Mouse (Mus musculus) CH12.LX (cell line): ENCODE data around the gene 4933405O20Rik. TPM values are rescaled to one million over a fixed set of nuclear protein-coding genes. Genes with fewer than 3 reads are reported as not detected.

Experiments
- DNase-seq: peaks from one replicate; pipeline ENCODE4 v3.0.0-alpha.2; 2013; ENCODE audit errors: extremely low read depth
- H3K27ac ChIP-seq: 2 replicates; pipeline ENCODE4 v1.5.1; 2012; ENCODE audit warnings: low read depth, mild to moderate bottlenecking, control low read depth, moderate library complexity; ENCODE audit not compliant: insufficient read depth
- H3K27me3 ChIP-seq: replicated peaks from 2 replicates; pipeline ENCODE3; 2012; ENCODE audit warnings: inconsistent platforms
- H3K36me3 ChIP-seq, 2 experiments: replicated peaks in 1 of 2; 2 replicates each; pipeline versions ENCODE3 to v1.6.1; 2012; ENCODE audit warnings: inconsistent platforms in 1 of 2, low read length in 1 of 2, mild to moderate bottlenecking in 1 of 2, mixed read lengths in 1 of 2, moderate library complexity in 1 of 2; ENCODE audit not compliant: control insufficient read depth in 1 of 2, insufficient read depth in 1 of 2
- H3K4me1 ChIP-seq, 2 experiments: 2 replicates each; pipeline ENCODE4 v1.6.1; 2012; ENCODE audit warnings: inconsistent platforms in 1 of 2, moderate library complexity in 1 of 2; ENCODE audit not compliant: insufficient read depth in 2 of 2, control insufficient read depth in 1 of 2
- H3K4me2 ChIP-seq: 2 replicates; pipeline ENCODE4 v1.6.1; 2012; ENCODE audit warnings: low read depth, mild to moderate bottlenecking, control low read depth; ENCODE audit not compliant: poor library complexity, insufficient read depth, severe bottlenecking
- H3K4me3 ChIP-seq, 3 experiments: fragments of 150-350 bp in 1 of 3; sonication (generic) in 1 of 3; replicated peaks in 1 of 3; 2 replicates each; pipeline versions ENCODE3 to v1.5.1; 2011 to 2012; ENCODE audit warnings: low read depth in 2 of 3, low read length in 2 of 3, mild to moderate bottlenecking in 2 of 3, moderate library complexity in 2 of 3, control low read depth in 1 of 3, improper control_type of control experiment in 1 of 3, inconsistent platforms in 1 of 3, mixed read lengths in 1 of 3; ENCODE audit not compliant: poor library complexity in 1 of 3
- H3K79me2 ChIP-seq: replicated peaks from 2 replicates; pipeline ENCODE4 v1.6.1; 2012; ENCODE audit warnings: mild to moderate bottlenecking, moderate library complexity; ENCODE audit not compliant: control insufficient read depth, poor library complexity, insufficient read depth, severe bottlenecking; ENCODE audit errors: extremely low read depth
- H3K9ac ChIP-seq: 2 replicates; pipeline ENCODE4 v1.6.1; 2012; ENCODE audit warnings: low read depth, mild to moderate bottlenecking, control low read depth, moderate library complexity; ENCODE audit not compliant: insufficient read depth
- H3K9me3 ChIP-seq: replicated peaks from 2 replicates; pipeline ENCODE3; 2012; ENCODE audit warnings: low read length, inconsistent platforms, mixed read lengths
- BHLHE40 ChIP-seq: IDR thresholded peaks from 2 replicates; pipeline ENCODE4 v1.6.1; 2011; ENCODE audit warnings: mild to moderate bottlenecking, low read depth, low read length, improper control_type of control experiment
- CHD1 ChIP-seq: IDR thresholded peaks from 2 replicates; pipeline ENCODE4 v1.6.1; 2012; ENCODE audit warnings: low read depth, low read length, improper control_type of control experiment, inconsistent platforms
- CHD2 ChIP-seq: IDR thresholded peaks from 2 replicates; pipeline ENCODE4 v1.6.1; 2011; ENCODE audit warnings: low read length, improper control_type of control experiment
- CTCF ChIP-seq, 2 experiments: IDR thresholded peaks in 1 of 2; conservative IDR thresholded peaks in 1 of 2; 2 replicates each; pipeline ENCODE4 v1.5.1; 2011 to 2012; ENCODE audit warnings: low read depth in 2 of 2, low read length in 2 of 2, improper control_type of control experiment in 1 of 2, inconsistent platforms in 1 of 2, mild to moderate bottlenecking in 1 of 2, moderate library complexity in 1 of 2
- E2F4 ChIP-seq: IDR thresholded peaks from 2 replicates; pipeline ENCODE4 v1.6.1; 2011; ENCODE audit warnings: low read depth, low read length, improper control_type of control experiment; ENCODE audit not compliant: insufficient replicate concordance
- ETS1 ChIP-seq: conservative IDR thresholded peaks from 2 replicates; pipeline ENCODE4 v1.6.1; 2012; ENCODE audit warnings: low read depth, mild to moderate bottlenecking, inconsistent platforms, low read length, improper control_type of control experiment, moderate library complexity
- GABPA ChIP-seq: IDR thresholded peaks from 2 replicates; pipeline ENCODE4 v1.6.1; 2012; ENCODE audit warnings: low read depth, low read length, improper control_type of control experiment, inconsistent platforms; ENCODE audit not compliant: insufficient replicate concordance
- HCFC1 ChIP-seq: IDR thresholded peaks from 2 replicates; pipeline ENCODE4 v1.6.1; 2012; ENCODE audit warnings: low read depth, mild to moderate bottlenecking, inconsistent platforms, low read length, improper control_type of control experiment
- JUN ChIP-seq: IDR thresholded peaks from 2 replicates; pipeline ENCODE4 v1.6.1; 2011; ENCODE audit warnings: low read depth, mild to moderate bottlenecking, low read length, improper control_type of control experiment, moderate library complexity; ENCODE audit not compliant: insufficient read depth
- MAX ChIP-seq: IDR thresholded peaks from 2 replicates; pipeline ENCODE4 v1.6.1; 2011; ENCODE audit warnings: low read length, improper control_type of control experiment
- MEF2A ChIP-seq: IDR thresholded peaks from 2 replicates; pipeline ENCODE4 v1.6.1; 2014; ENCODE audit warnings: low read depth, mild to moderate bottlenecking, inconsistent platforms, low read length, improper control_type of control experiment, borderline replicate concordance
- MXI1 ChIP-seq: IDR thresholded peaks from 2 replicates; pipeline ENCODE4 v1.6.1; 2011; ENCODE audit warnings: mild to moderate bottlenecking, low read depth, low read length, improper control_type of control experiment
- MYC ChIP-seq: IDR thresholded peaks from 2 replicates; pipeline ENCODE4 v1.6.1; 2011; ENCODE audit warnings: low read depth, mild to moderate bottlenecking, improper control_type of control experiment, low read length
- NRF1 ChIP-seq: IDR thresholded peaks from 2 replicates; pipeline ENCODE4 v1.6.1; 2014; ENCODE audit warnings: low read depth, mild to moderate bottlenecking, inconsistent platforms, low read length, improper control_type of control experiment, moderate library complexity
- POLR2A ChIP-seq: IDR thresholded peaks from 2 replicates; pipeline ENCODE4 v1.6.1; 2011; ENCODE audit warnings: low read depth, mild to moderate bottlenecking, improper control_type of control experiment, low read length
- POLR2AphosphoS2 ChIP-seq: IDR thresholded peaks from 2 replicates; pipeline ENCODE4 v1.6.1; 2011; ENCODE audit warnings: low read depth, low read length, improper control_type of control experiment
- RAD21 ChIP-seq: IDR thresholded peaks from 2 replicates; pipeline ENCODE4 v1.6.1; 2011; ENCODE audit warnings: low read depth, mild to moderate bottlenecking, low read length, improper control_type of control experiment, moderate library complexity
- RCOR1 ChIP-seq: conservative IDR thresholded peaks from 2 replicates; pipeline ENCODE4 v1.6.1; 2012; ENCODE audit warnings: low read depth, mild to moderate bottlenecking, inconsistent platforms, low read length, improper control_type of control experiment
- SIN3A ChIP-seq: IDR thresholded peaks from 2 replicates; pipeline ENCODE4 v1.6.1; 2012; ENCODE audit warnings: low read length, improper control_type of control experiment, inconsistent platforms
- SMC3 ChIP-seq: IDR thresholded peaks from 2 replicates; pipeline ENCODE4 v1.6.1; 2011; ENCODE audit warnings: low read depth, low read length, improper control_type of control experiment
- TBP ChIP-seq: conservative IDR thresholded peaks from 2 replicates; pipeline ENCODE4 v1.6.1; 2011; ENCODE audit warnings: low read depth, low read length, improper control_type of control experiment
- TCF12 ChIP-seq: IDR thresholded peaks from 2 replicates; pipeline ENCODE4 v1.6.1; 2014; ENCODE audit warnings: low read depth, mild to moderate bottlenecking, inconsistent platforms, low read length, improper control_type of control experiment
- UBTF ChIP-seq: IDR thresholded peaks from 2 replicates; pipeline ENCODE4 v1.6.1; 2012; ENCODE audit warnings: low read depth, mild to moderate bottlenecking, inconsistent platforms, low read length, improper control_type of control experiment, moderate library complexity
- USF1 ChIP-seq: IDR thresholded peaks from 2 replicates; pipeline ENCODE4 v1.6.1; 2014; ENCODE audit warnings: low read depth, mild to moderate bottlenecking, inconsistent platforms, low read length, improper control_type of control experiment
- USF2 ChIP-seq: conservative IDR thresholded peaks from 2 replicates; pipeline ENCODE4 v1.6.1; 2011; ENCODE audit warnings: low read depth, low read length, improper control_type of control experiment
- ZC3H11A ChIP-seq: IDR thresholded peaks from 2 replicates; pipeline ENCODE4 v1.6.1; 2012; ENCODE audit warnings: low read depth, mild to moderate bottlenecking, inconsistent platforms, low read length, improper control_type of control experiment
- ZKSCAN1 ChIP-seq: IDR thresholded peaks from 2 replicates; pipeline ENCODE4 v1.6.1; 2012; ENCODE audit warnings: low read depth, inconsistent platforms, low read length, improper control_type of control experiment, borderline replicate concordance
- ZMIZ1 ChIP-seq: IDR thresholded peaks from 2 replicates; pipeline ENCODE4 v1.6.1; 2012; ENCODE audit warnings: low read depth, mild to moderate bottlenecking, inconsistent platforms, low read length, improper control_type of control experiment
- ZNF384 ChIP-seq: IDR thresholded peaks from 2 replicates; pipeline ENCODE4 v1.6.1; 2012; ENCODE audit warnings: low read depth, low read length, improper control_type of control experiment, inconsistent platforms
- dilution Hi-C: fragments of 300-500 bp; cut with MboI; formaldehyde crosslinking; loops from 2 replicates; pipeline ENCODE4 v1.14.3; 2020; ENCODE audit warnings: low sequenced_read_pairs; ENCODE audit not compliant: extremely low pct_unique_long_range_greater_than_20kb, extremely low pct_ligation_motif_present
- in situ Hi-C: fragments of 300-500 bp; cut with MboI; formaldehyde crosslinking; loops from 3 replicates; pipeline ENCODE4 v1.14.3; 2019; ENCODE audit warnings: low sequenced_read_pairs, low pct_ligation_motif_present, low pct_unique_long_range_greater_than_20kb, mixed read lengths
- polyA plus RNA-seq: library from polyadenylated mRNA; unstranded; fragments of >175 nt; gene quantifications from 2 replicates; pipeline ENCODE4 v1.2.1, GENCODE M21; 2012; ENCODE audit warnings: low read depth; ENCODE audit not compliant: insufficient read length
- total RNA-seq, 2 experiments: library from RNA; depleted of rRNA; stranded (reverse); fragments of 300-350 nt in 1 of 2; fragments of >200 nt in 1 of 2; gene quantifications; 2 replicates each; pipeline ENCODE4 v1.2.3; 2012 to 2014

4933405O20Rik gene
- total RNA-seq (2012; rRNA removed), result not detected in 2 replicates
- total RNA-seq (2014; rRNA removed), result not detected in 2 replicates
- polyA plus RNA-seq, result not detected in 2 replicates

- Histone ChIP-seq H3K4me2 (no peak within 1 kb of the TSS), H3K27ac (no peak within 1 kb of the TSS), H3K4me1 (no peaks in the 10 kb centered on the region), H3K9me3 (peaks cover 42% of the 10 kb centered on the region), H3K36me3 (no peaks in the 10 kb centered on the region), H3K79me2 (no peaks in the 10 kb centered on the region), H3K9ac (no peak within 1 kb of the TSS), H3K27me3 (no peaks in the 10 kb centered on the region), H3K4me3 (no peak within 1 kb of the TSS)
- in situ Hi-C loops, result no loop called here
- dilution Hi-C loops, result no loop called here
- no peak for DNase-seq
- TF ChIP-seq ETS1 (no peak), CHD2 (no peak), CHD1 (no peak), POLR2A (no peak), UBTF (no peak), E2F4 (no peak), GABPA (no peak), TCF12 (no peak), TBP (no peak), ZKSCAN1 (no peak), POLR2AphosphoS2 (no peak), RAD21 (no peak), MAX (no peak), USF2 (no peak), NRF1 (no peak), JUN (no peak), CTCF (conservative IDR thresholded peaks at IDR 0.05 in 1 of 2, IDR thresholded peaks at IDR 0.05 in 1 of 2; ENCODE audit: low read depth in 2 of 2, low read length in 2 of 2) (no peak), MXI1 (no peak), MYC (no peak), SIN3A (no peak)
Observed at GRCm38 (mm10) chr7:50598890-50599289, at the start of gene 4933405O20Rik. 4933405O20Rik (plus strand) TSS chr7:50599190.

- no peak overlapping the region for H3K27ac ChIP-seq
- in situ Hi-C loops, result no loop called here
- no peak for DNase-seq
- no peak overlapping the region for H3K4me2 ChIP-seq
- H3K4me3 ChIP-seq, result no peak overlapping the region
- no peaks in the 10 kb centered on the region for H3K4me1 ChIP-seq
- no peaks in the 10 kb centered on the region for H3K79me2 ChIP-seq
- H3K36me3 ChIP-seq, result no peaks in the 10 kb centered on the region
- H3K9me3 ChIP-seq, result peaks cover 50% of the 10 kb centered on the region
- dilution Hi-C loops, result no loop called here
- H3K9ac ChIP-seq, result no peak overlapping the region
- TF ChIP-seq USF1 (no peak), MXI1 (no peak), RAD21 (no peak), SIN3A (no peak), MAX (no peak), RCOR1 (no peak), ZNF384 (no peak), SMC3 (no peak), POLR2A (no peak), MYC (no peak), ETS1 (no peak), ZMIZ1 (no peak), CHD1 (no peak), JUN (no peak), USF2 (no peak), MEF2A (no peak), TCF12 (no peak), BHLHE40 (no peak), ZC3H11A (no peak), HCFC1 (no peak)
- no peaks in the 10 kb centered on the region for H3K27me3 ChIP-seq
Observed at GRCm38 (mm10) chr7:50549572-50549971, 49.4 kb upstream of the 4933405O20Rik start.
